Mouse (Mus musculus): ENCODE results near the gene Gm38655. TPM values are rescaled to one million over a fixed set of nuclear protein-coding genes. Genes with fewer than 3 reads are reported as not detected.

Gene Gm38655
- polyA plus RNA-seq, 1 experiment from 2014 or later, result 2.0 TPM

GRCm38 (mm10) chr17:25169706-25170105 lies 5.6 kb downstream of the Gm38655 start:
- no peak overlapping the region for H3K27ac ChIP-seq (replicated peaks)
- no peaks in the 10 kb centered on the region for H3K9me3 ChIP-seq (replicated peaks)
- no peak for ATAC-seq (ENCODE audit: insufficient number of reproducible peaks, low FRiP score, low TSS enrichment, low read depth)
- no peaks in the 10 kb centered on the region for H3K27me3 ChIP-seq
- H3K4me1 ChIP-seq, result no peaks in the 10 kb centered on the region
- H3K9ac ChIP-seq, result no peak overlapping the region
- H3K36me3 ChIP-seq, result no peaks in the 10 kb centered on the region
- WGBS, result 91% methylated on average over 2 of the region's 2 CpGs
- H3K4me3 ChIP-seq (replicated peaks), result no peak overlapping the region
- no peak overlapping the region for H3K4me2 ChIP-seq (replicated peaks)

- H3K36me3 ChIP-seq, result peaks cover 7% of the 10 kb centered on the region; the same call in 1 of the 2 replicates
- H3K4me3 ChIP-seq (replicated peaks), result no peak overlapping the region
- H3K4me1 ChIP-seq, result no peaks in the 10 kb centered on the region
- ATAC-seq (ENCODE audit: insufficient number of reproducible peaks, low FRiP score, low TSS enrichment, low read depth), result no peak
- no peak overlapping the region for H3K9ac ChIP-seq
- no peak overlapping the region for H3K4me2 ChIP-seq (replicated peaks)
- no peaks in the 10 kb centered on the region for H3K27me3 ChIP-seq
- H3K9me3 ChIP-seq (replicated peaks), result no peaks in the 10 kb centered on the region
- WGBS, result 56% methylated on average over 6 of the region's 6 CpGs
- no peak overlapping the region for H3K27ac ChIP-seq (replicated peaks)
Observed at GRCm38 (mm10) chr17:25165970-25166671, 9.2 kb downstream of the Gm38655 start.

GRCm38 (mm10) chr17:25164770-25165169 lies 10.5 kb downstream of the Gm38655 start:
- 83% methylated on average over 3 of the region's 3 CpGs for WGBS
- no peak for ATAC-seq (ENCODE audit: insufficient number of reproducible peaks, low FRiP score, low TSS enrichment, low read depth)
- Histone ChIP-seq H3K4me1 (no peaks in the 10 kb centered on the region), H3K9me3 (replicated peaks) (no peaks in the 10 kb centered on the region), H3K4me2 (replicated peaks) (no peak overlapping the region), H3K4me3 (replicated peaks) (no peak overlapping the region), H3K27me3 (no peaks in the 10 kb centered on the region), H3K9ac (no peak overlapping the region), H3K36me3 (peaks cover 20% of the 10 kb centered on the region), H3K27ac (replicated peaks) (no peak overlapping the region)

- H3K27ac ChIP-seq (replicated peaks), result no peak overlapping the region
- no peak overlapping the region for H3K4me2 ChIP-seq (replicated peaks)
- ATAC-seq (ENCODE audit: insufficient number of reproducible peaks, low FRiP score, low TSS enrichment, low read depth), result no peak
- H3K4me3 ChIP-seq (replicated peaks), result no peak overlapping the region
- 63% methylated on average over 7 of the region's 7 CpGs for WGBS
- no peaks in the 10 kb centered on the region for H3K27me3 ChIP-seq
- H3K4me1 ChIP-seq, result no peaks in the 10 kb centered on the region
- no peaks in the 10 kb centered on the region for H3K9me3 ChIP-seq (replicated peaks)
- H3K36me3 ChIP-seq, result peaks cover 32% of the 10 kb centered on the region
- no peak overlapping the region for H3K9ac ChIP-seq
Observed at GRCm38 (mm10) chr17:25163387-25163786, 11.9 kb downstream of the Gm38655 start.

- H3K27me3 ChIP-seq, result no peaks in the 10 kb centered on the region
- H3K4me2 ChIP-seq (replicated peaks), result no peak within 1 kb of the TSS
- ATAC-seq (ENCODE audit: insufficient number of reproducible peaks, low FRiP score, low TSS enrichment, low read depth), result no peak
- no peaks in the 10 kb centered on the region for H3K9me3 ChIP-seq (replicated peaks)
- no peaks in the 10 kb centered on the region for H3K4me1 ChIP-seq
- peaks cover 41% of the 10 kb centered on the region for H3K36me3 ChIP-seq
- H3K4me3 ChIP-seq (replicated peaks), result no peak within 1 kb of the TSS
- 92% methylated on average over 1 of the region's 1 CpGs for WGBS
- no peak within 1 kb of the TSS for H3K27ac ChIP-seq (replicated peaks)
- H3K9ac ChIP-seq, result no peak within 1 kb of the TSS
Observed at GRCm38 (mm10) chr17:25162161-25162560, 13.1 kb downstream of the Gm38655 start, which contains the start of gene Ccdc154. Gene Ccdc154, plus strand, starts transcription at chr17:25162461.

- no peak overlapping the region for H3K27ac ChIP-seq (replicated peaks)
- no peaks in the 10 kb centered on the region for H3K4me1 ChIP-seq
- no peak for ATAC-seq (ENCODE audit: insufficient number of reproducible peaks, low FRiP score, low TSS enrichment, low read depth)
- H3K9me3 ChIP-seq (replicated peaks), result no peaks in the 10 kb centered on the region
- H3K9ac ChIP-seq, result no peak overlapping the region
- H3K4me3 ChIP-seq (replicated peaks), result no peak overlapping the region
- WGBS, result 63% methylated on average over 4 of the region's 4 CpGs
- H3K36me3 ChIP-seq, result peaks cover under 1% of the 10 kb centered on the region; the same call in 1 of the 2 replicates
- H3K27me3 ChIP-seq, result no peaks in the 10 kb centered on the region
- H3K4me2 ChIP-seq (replicated peaks), result no peak overlapping the region
Observed at GRCm38 (mm10) chr17:25139960-25140359, 35.3 kb downstream of the Gm38655 start.

- Histone ChIP-seq H3K4me3 (replicated peaks) (no peak overlapping the region), H3K36me3 (no peaks in the 10 kb centered on the region; the same call in 1 of the 2 replicates), H3K9me3 (replicated peaks) (no peaks in the 10 kb centered on the region), H3K4me2 (replicated peaks) (no peak overlapping the region), H3K27ac (replicated peaks) (no peak overlapping the region), H3K4me1 (peaks cover 10% of the 10 kb centered on the region), H3K9ac (no peak overlapping the region), H3K27me3 (no peaks in the 10 kb centered on the region)
- WGBS, result 89% methylated on average over 1 of the region's 1 CpGs
- no peak for ATAC-seq (ENCODE audit: insufficient number of reproducible peaks, low FRiP score, low TSS enrichment, low read depth)
Observed at GRCm38 (mm10) chr17:25138803-25139202, 36.5 kb downstream of the Gm38655 start.

- Histone ChIP-seq H3K9me3 (replicated peaks) (no peaks in the 10 kb centered on the region), H3K27ac (replicated peaks) (no peak overlapping the region), H3K27me3 (no peaks in the 10 kb centered on the region), H3K36me3 (no peaks in the 10 kb centered on the region), H3K4me2 (replicated peaks) (no peak overlapping the region), H3K9ac (no peak overlapping the region), H3K4me1 (peaks cover 15% of the 10 kb centered on the region), H3K4me3 (replicated peaks) (no peak overlapping the region)
- 84% methylated on average over 6 of the region's 6 CpGs for WGBS
- ATAC-seq (ENCODE audit: insufficient number of reproducible peaks, low FRiP score, low TSS enrichment, low read depth), result no peak
Observed at GRCm38 (mm10) chr17:25135622-25136021, 39.6 kb downstream of the Gm38655 start.

GRCm38 (mm10) chr17:25133275-25133698 lies 42.0 kb downstream of the Gm38655 start, which contains the start of gene Clcn7:
Gene Clcn7, plus strand, starts transcription at chr17:25133391.
- H3K27ac ChIP-seq (replicated peaks), result 0 out of 2 replicates have a peak within 1 kb of the TSS, but pooled peaks have one; percentile 13
- H3K9me3 ChIP-seq (replicated peaks), result no peaks in the 10 kb centered on the region
- H3K4me1 ChIP-seq, result peaks cover 15% of the 10 kb centered on the region
- no peaks in the 10 kb centered on the region for H3K27me3 ChIP-seq
- ATAC-seq (ENCODE audit: insufficient number of reproducible peaks, low FRiP score, low TSS enrichment, low read depth), result peak; percentile 88
- peak within 1 kb of the TSS; percentile 88 for H3K4me3 ChIP-seq (replicated peaks)
- WGBS, result under 1% methylated on average over 40 of the region's 40 CpGs
- H3K36me3 ChIP-seq, result no peaks in the 10 kb centered on the region
- H3K9ac ChIP-seq, result peak within 1 kb of the TSS; percentile 73
- H3K4me2 ChIP-seq (replicated peaks), result peak within 1 kb of the TSS; percentile 58

- Histone ChIP-seq H3K36me3 (no peaks in the 10 kb centered on the region), H3K4me3 (replicated peaks) (no peak overlapping the region), H3K4me2 (replicated peaks) (no peak overlapping the region), H3K27ac (replicated peaks) (no peak overlapping the region), H3K27me3 (no peaks in the 10 kb centered on the region), H3K9ac (no peak overlapping the region), H3K4me1 (peaks cover 15% of the 10 kb centered on the region), H3K9me3 (replicated peaks) (no peaks in the 10 kb centered on the region)
- 86% methylated on average over 1 of the region's 1 CpGs for WGBS
- ATAC-seq (ENCODE audit: insufficient number of reproducible peaks, low FRiP score, low TSS enrichment, low read depth), result no peak
Observed at GRCm38 (mm10) chr17:25130060-25130459, 45.2 kb downstream of the Gm38655 start.

GRCm38 (mm10) chr17:25127681-25128080 lies 47.6 kb downstream of the Gm38655 start:
- Histone ChIP-seq H3K36me3 (no peaks in the 10 kb centered on the region), H3K27me3 (no peaks in the 10 kb centered on the region; the same call in 1 of the 2 replicates), H3K27ac (replicated peaks) (no peak overlapping the region), H3K9me3 (replicated peaks) (no peaks in the 10 kb centered on the region), H3K9ac (no peak overlapping the region), H3K4me1 (no peaks in the 10 kb centered on the region), H3K4me3 (replicated peaks) (no peak overlapping the region), H3K4me2 (replicated peaks) (no peak overlapping the region)
- 74% methylated on average over 9 of the region's 9 CpGs for WGBS
- ATAC-seq (ENCODE audit: insufficient number of reproducible peaks, low FRiP score, low TSS enrichment, low read depth), result no peak

GRCm38 (mm10) chr17:25127079-25127478 lies 48.2 kb downstream of the Gm38655 start:
- no peak for ATAC-seq (ENCODE audit: insufficient number of reproducible peaks, low FRiP score, low TSS enrichment, low read depth)
- WGBS, result 64% methylated on average over 8 of the region's 8 CpGs

More at GRCm38 (mm10) chr17:25127079-25127478, 48.2 kb downstream of the Gm38655 start:
- no peak overlapping the region for H3K4me3 ChIP-seq (replicated peaks)
- H3K36me3 ChIP-seq, result no peaks in the 10 kb centered on the region
- H3K4me2 ChIP-seq (replicated peaks), result no peak overlapping the region
- H3K4me1 ChIP-seq, result no peaks in the 10 kb centered on the region
- H3K9ac ChIP-seq, result no peak overlapping the region
- H3K9me3 ChIP-seq (replicated peaks), result no peaks in the 10 kb centered on the region
- no peak overlapping the region for H3K27ac ChIP-seq (replicated peaks)
- H3K27me3 ChIP-seq, result no peaks in the 10 kb centered on the region; the same call in 1 of the 2 replicates
